Mouse (Mus musculus): ENCODE measurements around the gene Serinc3. TPM values are rescaled to one million over a fixed set of nuclear protein-coding genes. Genes with fewer than 3 reads are reported as not detected.

Serinc3 gene
- polyA plus RNA-seq, 1 experiment from 2014 or later = 71.3 TPM

DNA sequence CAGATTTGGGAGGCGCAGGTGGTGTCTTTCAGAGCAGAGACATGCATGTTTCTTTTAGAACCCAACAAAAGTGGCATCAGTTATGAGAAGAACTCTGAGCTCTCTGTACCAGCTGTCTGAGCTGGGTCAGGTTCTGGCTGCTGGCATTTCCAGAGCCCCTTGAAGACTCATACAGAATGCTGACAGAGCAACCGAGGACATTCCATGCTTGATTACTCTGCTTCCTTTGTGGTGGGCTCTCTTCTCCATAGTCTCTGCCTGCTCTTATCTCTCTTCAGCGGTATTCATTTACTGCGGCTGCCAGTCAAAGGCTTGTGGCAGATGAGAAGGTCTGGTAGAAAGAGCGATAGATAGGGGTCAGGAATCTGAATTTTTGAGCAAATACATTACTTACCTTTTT is 41.3 kb upstream of the Serinc3 start:
- no peaks in the 10 kb centered on the region for H3K36me3 ChIP-seq (ENCODE audit: control insufficient read depth, insufficient read depth)
- peak; percentile 2; the same call in 1 of the 2 replicates for ATAC-seq (replicated peaks; ENCODE audit: extremely low read depth, insufficient read depth, low FRiP score)
- H3K4me2 ChIP-seq (ENCODE audit: low read depth, low read length) = peak overlapping the region; percentile 55
- H3K27me3 ChIP-seq (ENCODE audit: control insufficient read depth, insufficient read depth, low read length) = no peaks in the 10 kb centered on the region
- no peaks in the 10 kb centered on the region for H3K9me3 ChIP-seq (replicated peaks; ENCODE audit: control insufficient read depth, low read length)
- H3K9ac ChIP-seq (ENCODE audit: low read length) = peak overlapping the region; percentile 65
- H3K4me3 ChIP-seq (ENCODE audit: low read length) = peak overlapping the region; percentile 19; the same call in 1 of the 2 replicates
- H3K4me1 ChIP-seq (ENCODE audit: control insufficient read depth, insufficient read depth, low read length) = peaks cover 70% of the 10 kb centered on the region
- WGBS = 24% methylated on average over 5 of the region's 5 CpGs
- peak overlapping the region; percentile 100 for H3K27ac ChIP-seq (ENCODE audit: low read length)

- Histone ChIP-seq H3K9me3 (replicated peaks; ENCODE audit: control insufficient read depth, low read length) (no peaks in the 10 kb centered on the region), H3K27me3 (ENCODE audit: control insufficient read depth, insufficient read depth, low read length) (no peaks in the 10 kb centered on the region), H3K4me2 (ENCODE audit: low read depth, low read length) (peak overlapping the region; percentile 55), H3K36me3 (ENCODE audit: control insufficient read depth, insufficient read depth) (no peaks in the 10 kb centered on the region), H3K27ac (ENCODE audit: low read length) (peak overlapping the region; percentile 100), H3K4me3 (ENCODE audit: low read length) (peak overlapping the region; percentile 19; the same call in 1 of the 2 replicates), H3K4me1 (ENCODE audit: control insufficient read depth, insufficient read depth, low read length) (peaks cover 66% of the 10 kb centered on the region), H3K9ac (ENCODE audit: low read length) (peak overlapping the region; percentile 65)
- ATAC-seq (replicated peaks; ENCODE audit: extremely low read depth, insufficient read depth, low FRiP score) = peak; percentile 87
- 16% methylated on average over 6 of the region's 6 CpGs for WGBS
Measured at GRCm38 (mm10) chr2:163685761-163686200, 40.9 kb upstream of the Serinc3 start.

DNA sequence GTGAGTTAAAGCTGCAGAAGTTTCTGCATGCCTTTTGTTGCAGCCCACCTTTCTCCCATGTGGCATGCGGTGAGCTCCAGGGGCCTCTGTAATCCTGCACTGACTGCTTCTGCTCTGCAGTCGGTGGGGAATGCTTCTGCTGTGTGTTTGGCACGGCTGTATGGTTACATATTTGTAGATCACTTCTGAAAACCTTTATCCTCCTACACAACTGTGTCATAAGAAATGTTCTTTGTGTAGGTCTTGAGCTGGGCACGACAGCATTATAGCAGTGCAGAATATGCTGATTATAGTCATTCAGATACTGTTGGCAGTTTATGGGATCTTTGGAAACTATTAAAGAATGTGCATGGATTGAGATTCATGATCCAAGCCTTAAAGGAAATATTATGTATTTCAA is 40.4 kb upstream of the Serinc3 start:
- Histone ChIP-seq H3K36me3 (ENCODE audit: control insufficient read depth, insufficient read depth) (no peaks in the 10 kb centered on the region), H3K4me3 (ENCODE audit: low read length) (no peak overlapping the region), H3K4me1 (ENCODE audit: control insufficient read depth, insufficient read depth, low read length) (peaks cover 61% of the 10 kb centered on the region), H3K4me2 (ENCODE audit: low read depth, low read length) (peak overlapping the region; percentile 55), H3K27me3 (ENCODE audit: control insufficient read depth, insufficient read depth, low read length) (no peaks in the 10 kb centered on the region), H3K9me3 (replicated peaks; ENCODE audit: control insufficient read depth, low read length) (no peaks in the 10 kb centered on the region), H3K9ac (ENCODE audit: low read length) (peak overlapping the region; percentile 63), H3K27ac (ENCODE audit: low read length) (peak overlapping the region; percentile 100)
- 19% methylated on average over 4 of the region's 4 CpGs for WGBS
- peak; percentile 66 for ATAC-seq (replicated peaks; ENCODE audit: extremely low read depth, insufficient read depth, low FRiP score)

DNA sequence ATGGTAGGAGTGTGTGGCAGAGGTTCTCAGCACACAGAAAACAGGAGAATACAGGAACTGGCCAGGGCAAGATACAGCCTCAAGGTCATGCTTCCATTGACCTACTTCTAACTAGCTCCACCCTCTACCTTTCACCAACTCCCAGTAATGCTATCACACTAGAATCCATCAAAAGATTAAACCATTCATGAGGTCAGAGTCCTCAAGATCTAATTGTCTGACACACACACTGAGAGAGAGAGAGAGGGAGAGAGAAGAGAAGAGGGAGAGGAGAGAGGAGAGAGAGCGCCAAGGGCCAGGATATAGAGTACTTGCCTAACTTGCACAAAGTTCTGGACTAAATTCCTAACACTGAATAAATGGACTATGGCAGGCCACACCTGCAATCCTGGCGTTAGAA is 37.4 kb upstream of the Serinc3 start:
- WGBS = 84% methylated on average over 2 of the region's 2 CpGs
- no peaks in the 10 kb centered on the region for H3K27me3 ChIP-seq (ENCODE audit: control insufficient read depth, insufficient read depth, low read length)
- H3K4me3 ChIP-seq (ENCODE audit: low read length) = no peak overlapping the region
- no peaks in the 10 kb centered on the region for H3K9me3 ChIP-seq (replicated peaks; ENCODE audit: control insufficient read depth, low read length)
- H3K9ac ChIP-seq (ENCODE audit: low read length) = no peak overlapping the region
- no peak overlapping the region for H3K4me2 ChIP-seq (ENCODE audit: low read depth, low read length)
- peaks cover 37% of the 10 kb centered on the region for H3K4me1 ChIP-seq (ENCODE audit: control insufficient read depth, insufficient read depth, low read length)
- H3K36me3 ChIP-seq (ENCODE audit: control insufficient read depth, insufficient read depth) = no peaks in the 10 kb centered on the region
- ATAC-seq (replicated peaks; ENCODE audit: extremely low read depth, insufficient read depth, low FRiP score) = no peak
- peak overlapping the region; percentile 64 for H3K27ac ChIP-seq (ENCODE audit: low read length)

DNA sequence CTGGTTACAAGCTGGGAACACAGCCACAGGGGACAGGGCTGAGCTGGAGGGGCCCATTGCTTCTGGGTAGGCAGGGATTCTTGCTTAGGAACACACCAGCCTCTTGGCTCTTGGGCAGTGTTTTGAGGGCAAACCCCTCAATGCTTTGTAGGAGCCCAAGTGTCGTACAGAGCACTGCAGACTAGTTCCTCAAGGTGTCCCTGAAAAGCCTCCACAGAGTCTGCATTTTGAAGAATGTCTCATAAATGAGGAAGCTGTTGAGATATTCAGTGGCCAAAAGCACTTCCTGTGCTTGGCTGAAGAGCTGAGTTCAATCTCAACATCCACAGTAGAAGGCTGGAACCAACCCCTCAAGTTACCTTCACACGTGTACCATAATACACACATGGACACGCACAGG is 31.8 kb upstream of the Serinc3 start:
- ATAC-seq (replicated peaks; ENCODE audit: extremely low read depth, insufficient read depth, low FRiP score) = no peak
- no peak overlapping the region; the same call in 1 of the 2 replicates for H3K9ac ChIP-seq (ENCODE audit: low read length)
- H3K4me3 ChIP-seq (ENCODE audit: low read length) = no peak overlapping the region
- no peak overlapping the region for H3K4me2 ChIP-seq (ENCODE audit: low read depth, low read length)
- no peaks in the 10 kb centered on the region for H3K9me3 ChIP-seq (replicated peaks; ENCODE audit: control insufficient read depth, low read length)
- 78% methylated on average over 3 of the region's 3 CpGs for WGBS
- H3K27me3 ChIP-seq (ENCODE audit: control insufficient read depth, insufficient read depth, low read length) = no peaks in the 10 kb centered on the region
- H3K4me1 ChIP-seq (ENCODE audit: control insufficient read depth, insufficient read depth, low read length) = peaks cover 45% of the 10 kb centered on the region
- H3K36me3 ChIP-seq (ENCODE audit: control insufficient read depth, insufficient read depth) = no peaks in the 10 kb centered on the region
- peak overlapping the region; percentile 90 for H3K27ac ChIP-seq (ENCODE audit: low read length)

- no peak overlapping the region for H3K4me3 ChIP-seq (ENCODE audit: low read length)
- H3K27me3 ChIP-seq (ENCODE audit: control insufficient read depth, insufficient read depth, low read length) = no peaks in the 10 kb centered on the region
- H3K9ac ChIP-seq (ENCODE audit: low read length) = peak overlapping the region; percentile 41; the same call in 1 of the 2 replicates
- H3K4me2 ChIP-seq (ENCODE audit: low read depth, low read length) = no peak overlapping the region
- H3K4me1 ChIP-seq (ENCODE audit: control insufficient read depth, insufficient read depth, low read length) = peaks cover 46% of the 10 kb centered on the region
- 88% methylated on average over 4 of the region's 4 CpGs for WGBS
- no peak for ATAC-seq (replicated peaks; ENCODE audit: extremely low read depth, insufficient read depth, low FRiP score)
- H3K27ac ChIP-seq (ENCODE audit: low read length) = peak overlapping the region; percentile 90
- no peaks in the 10 kb centered on the region for H3K36me3 ChIP-seq (ENCODE audit: control insufficient read depth, insufficient read depth)
- H3K9me3 ChIP-seq (replicated peaks; ENCODE audit: control insufficient read depth, low read length) = no peaks in the 10 kb centered on the region
Measured at GRCm38 (mm10) chr2:163676321-163676720, 31.4 kb upstream of the Serinc3 start.

DNA sequence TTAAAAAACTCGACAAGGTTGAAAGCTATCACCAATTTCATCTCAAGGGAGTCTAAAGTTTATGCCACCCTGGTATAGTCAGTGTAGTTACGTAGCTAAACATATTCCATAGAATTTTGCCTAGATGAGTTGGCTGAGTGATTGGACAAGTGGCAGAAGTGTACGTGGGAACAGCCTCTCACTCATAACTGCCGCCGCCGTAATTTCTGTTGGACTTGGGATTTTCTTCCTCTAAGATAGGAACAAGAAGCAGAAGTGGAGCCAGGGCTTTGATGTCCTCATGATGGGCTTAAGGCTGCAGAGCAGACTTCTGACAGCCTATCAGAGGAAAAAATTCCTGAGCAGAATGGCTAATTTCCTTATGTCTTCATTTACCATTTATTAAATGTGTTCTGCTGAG is 30.7 kb upstream of the Serinc3 start:
- 30% methylated on average over 6 of the region's 6 CpGs for WGBS

DNA sequence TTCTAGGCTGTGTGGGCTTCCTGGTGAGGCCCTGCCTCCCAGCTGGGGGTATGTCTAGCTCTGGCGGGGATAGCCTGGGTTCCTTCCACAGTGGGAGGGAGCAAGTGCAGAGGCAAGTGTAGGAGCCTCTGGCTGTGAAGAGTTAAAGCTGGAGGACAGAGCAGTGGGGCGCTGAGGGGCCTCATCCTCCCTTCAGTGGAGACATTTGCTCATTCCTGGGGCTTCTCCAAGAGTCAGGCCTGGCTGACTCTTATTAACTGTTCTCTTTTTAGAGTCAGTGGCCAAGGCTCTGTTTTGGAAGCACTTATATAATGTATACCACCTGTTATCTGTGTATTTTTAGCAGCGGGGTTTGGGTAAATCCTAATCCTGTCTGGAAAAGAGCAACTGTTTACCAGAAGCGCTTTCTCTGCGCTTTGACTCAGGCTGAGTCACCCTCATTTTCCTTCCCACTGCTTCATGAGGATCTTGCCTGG is 30.3 kb upstream of the Serinc3 start:
- no peaks in the 10 kb centered on the region for H3K9me3 ChIP-seq (replicated peaks; ENCODE audit: control insufficient read depth, low read length)
- H3K27ac ChIP-seq (ENCODE audit: low read length) = peak overlapping the region; percentile 90
- WGBS = 29% methylated on average over 5 of the region's 5 CpGs
- H3K4me3 ChIP-seq (ENCODE audit: low read length) = no peak overlapping the region
- no peaks in the 10 kb centered on the region for H3K27me3 ChIP-seq (ENCODE audit: control insufficient read depth, insufficient read depth, low read length)
- peak overlapping the region; percentile 61 for H3K9ac ChIP-seq (ENCODE audit: low read length)
- peak overlapping the region; percentile 24; the same call in 1 of the 2 replicates for H3K4me2 ChIP-seq (ENCODE audit: low read depth, low read length)
- H3K4me1 ChIP-seq (ENCODE audit: control insufficient read depth, insufficient read depth, low read length) = peaks cover 51% of the 10 kb centered on the region
- peak; percentile 39 for ATAC-seq (replicated peaks; ENCODE audit: extremely low read depth, insufficient read depth, low FRiP score)
- H3K36me3 ChIP-seq (ENCODE audit: control insufficient read depth, insufficient read depth) = no peaks in the 10 kb centered on the region

More for the DNA sequence above, 30.7 kb upstream of the Serinc3 start:
- peak overlapping the region; percentile 90 for H3K27ac ChIP-seq (ENCODE audit: low read length)
- ATAC-seq (replicated peaks; ENCODE audit: extremely low read depth, insufficient read depth, low FRiP score) = no peak
- no peaks in the 10 kb centered on the region for H3K9me3 ChIP-seq (replicated peaks; ENCODE audit: control insufficient read depth, low read length)
- peak overlapping the region; percentile 61; the same call in 1 of the 2 replicates for H3K9ac ChIP-seq (ENCODE audit: low read length)
- H3K36me3 ChIP-seq (ENCODE audit: control insufficient read depth, insufficient read depth) = no peaks in the 10 kb centered on the region
- H3K4me2 ChIP-seq (ENCODE audit: low read depth, low read length) = no peak overlapping the region
- no peaks in the 10 kb centered on the region for H3K27me3 ChIP-seq (ENCODE audit: control insufficient read depth, insufficient read depth, low read length)
- no peak overlapping the region for H3K4me3 ChIP-seq (ENCODE audit: low read length)
- H3K4me1 ChIP-seq (ENCODE audit: control insufficient read depth, insufficient read depth, low read length) = peaks cover 50% of the 10 kb centered on the region

DNA sequence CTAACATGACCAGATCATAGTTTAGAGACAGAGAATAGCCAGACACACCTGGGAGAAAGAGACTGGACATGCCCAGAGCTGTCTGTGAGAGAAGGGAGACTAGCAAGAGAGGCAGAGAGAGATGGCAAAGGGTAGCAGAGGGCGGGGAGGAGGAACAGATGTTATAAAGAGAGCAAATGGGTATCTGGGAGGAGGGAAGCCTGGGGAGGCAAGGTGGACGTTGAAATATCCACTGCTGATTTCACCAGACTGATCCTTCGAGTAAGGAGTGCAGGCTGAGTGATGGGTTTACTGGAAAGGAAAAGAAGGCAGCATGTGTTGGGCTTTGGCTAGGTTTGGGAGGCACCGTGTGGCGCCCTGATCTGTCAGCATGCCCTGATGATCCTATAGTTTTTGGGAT is 29.5 kb upstream of the Serinc3 start:
- peak overlapping the region; percentile 90 for H3K27ac ChIP-seq (ENCODE audit: low read length)
- H3K9me3 ChIP-seq (replicated peaks; ENCODE audit: control insufficient read depth, low read length) = no peaks in the 10 kb centered on the region
- no peak overlapping the region for H3K4me2 ChIP-seq (ENCODE audit: low read depth, low read length)
- H3K36me3 ChIP-seq (ENCODE audit: control insufficient read depth, insufficient read depth) = no peaks in the 10 kb centered on the region
- H3K4me3 ChIP-seq (ENCODE audit: low read length) = no peak overlapping the region
- WGBS = 60% methylated on average over 5 of the region's 5 CpGs
- peaks cover 51% of the 10 kb centered on the region for H3K4me1 ChIP-seq (ENCODE audit: control insufficient read depth, insufficient read depth, low read length)
- H3K27me3 ChIP-seq (ENCODE audit: control insufficient read depth, insufficient read depth, low read length) = no peaks in the 10 kb centered on the region
- no peak for ATAC-seq (replicated peaks; ENCODE audit: extremely low read depth, insufficient read depth, low FRiP score)
- no peak overlapping the region for H3K9ac ChIP-seq (ENCODE audit: low read length)
